Mouse (Mus musculus) ES-E14 (cell line): ENCODE results near the gene Snx17. TPM values are rescaled to one million over a fixed set of nuclear protein-coding genes. Genes with fewer than 3 reads are reported as not detected.

Source experiments
- DNase-seq: peaks from one replicate; pipeline ENCODE4 v3.0.0-alpha.2; 2013; ENCODE audit warnings: low read depth, low spot score
- H3K27ac ChIP-seq: 2 replicates; pipeline ENCODE4 v1.5.1; 2012; ENCODE audit warnings: low read depth, mild to moderate bottlenecking, low read length, moderate library complexity, mixed read lengths; ENCODE audit not compliant: poor library complexity, insufficient read depth, severe bottlenecking
- H3K36me3 ChIP-seq: 2 replicates; pipeline ENCODE4 v1.6.1; 2012; ENCODE audit warnings: mild to moderate bottlenecking, low read length, moderate library complexity, mixed read lengths; ENCODE audit not compliant: control insufficient read depth, poor library complexity, insufficient read depth, severe bottlenecking
- H3K4me1 ChIP-seq, 2 experiments: fragments of 150-350 bp in 1 of 2; sonication (generic) in 1 of 2; 2 replicates each; pipeline ENCODE4 v1.6.1; 2012; ENCODE audit warnings: low read length in 2 of 2, mild to moderate bottlenecking in 1 of 2, mixed read lengths in 1 of 2; ENCODE audit not compliant: control insufficient read depth in 2 of 2, insufficient read depth in 2 of 2, poor library complexity in 1 of 2
- H3K4me3 ChIP-seq, 2 experiments: fragments of 150-350 bp in 1 of 2; sonication (generic) in 1 of 2; 2 replicates each; pipeline ENCODE4 v1.5.1; 2012; ENCODE audit warnings: low read length in 2 of 2, low read depth in 1 of 2, mild to moderate bottlenecking in 1 of 2, mixed read lengths in 1 of 2; ENCODE audit not compliant: insufficient read depth in 1 of 2, poor library complexity in 1 of 2, severe bottlenecking in 1 of 2
- H3K9ac ChIP-seq: 2 replicates; pipeline ENCODE4 v1.6.1; 2012; ENCODE audit warnings: low read depth, mild to moderate bottlenecking, low read length, mixed read lengths; ENCODE audit not compliant: poor library complexity, insufficient read depth, severe bottlenecking
- H3K9me3 ChIP-seq: fragments of 150-350 bp; sonication (generic); 2 replicates; pipeline ENCODE4 v1.6.1; 2012; ENCODE audit warnings: low read depth, mild to moderate bottlenecking, low read length; ENCODE audit not compliant: control insufficient read depth, insufficient read depth
- CHD2 ChIP-seq: IDR thresholded peaks from 2 replicates; pipeline ENCODE4 v1.6.1; 2014; ENCODE audit warnings: mild to moderate bottlenecking, low read depth, low read length, inconsistent platforms
- HCFC1 ChIP-seq: IDR thresholded peaks from 2 replicates; pipeline ENCODE4 v1.6.1; 2012; ENCODE audit warnings: low read length, inconsistent platforms, borderline replicate concordance; ENCODE audit not compliant: insufficient read depth
- MAFK ChIP-seq: IDR thresholded peaks from 2 replicates; pipeline ENCODE4 v1.6.1; 2014; ENCODE audit warnings: mild to moderate bottlenecking, low read depth, low read length, inconsistent platforms; ENCODE audit not compliant: insufficient read depth
- ZC3H11A ChIP-seq: IDR thresholded peaks from 2 replicates; pipeline ENCODE4 v1.6.1; 2012; ENCODE audit warnings: low read depth, mild to moderate bottlenecking, inconsistent platforms, low read length, borderline replicate concordance
- ZNF384 ChIP-seq: IDR thresholded peaks from 2 replicates; pipeline ENCODE4 v1.6.1; 2012; ENCODE audit warnings: low read depth, low read length, inconsistent platforms
- in situ Hi-C, 2 experiments: fragments of 600-800 bp; cut with MboI; formaldehyde crosslinking; loops; one replicate each; pipeline ENCODE4 v1.15.1; 2025; ENCODE audit warnings: low sequenced_read_pairs in 2 of 2, inconsistent platforms in 1 of 2; ENCODE audit not compliant: unreplicated experiment in 2 of 2
- total RNA-seq: library from RNA; depleted of rRNA; stranded (reverse); fragments of 300-350 nt; gene quantifications from 2 replicates; pipeline ENCODE4 v1.2.3, GENCODE M21; 2012

Snx17 gene
- total RNA-seq, 1 experiment: 76.5 TPM

- peaks cover 58% of the 10 kb centered on the region for H3K36me3 ChIP-seq
- H3K4me3 ChIP-seq: no peak overlapping the region
- no peak overlapping the region for H3K27ac ChIP-seq
- TF ChIP-seq MAFK (no peak), ZNF384 (no peak), ZC3H11A (no peak), HCFC1 (no peak), CHD2 (no peak)
- no peak for DNase-seq
- in situ Hi-C loops: no loop called here
- H3K4me1 ChIP-seq: peaks cover 10 to 11% of the 10 kb centered on the region in 2 experiments
- H3K9me3 ChIP-seq: no peaks in the 10 kb centered on the region
- H3K9ac ChIP-seq: no peak overlapping the region
Measured at GRCm38 (mm10) chr5:31199321-31199892, 6.4 kb downstream of the Snx17 start.

- Histone ChIP-seq H3K9ac (peak overlapping the region; percentile 19; the same call in 1 of the 2 replicates), H3K9me3 (no peaks in the 10 kb centered on the region), H3K27ac (no peak overlapping the region), H3K36me3 (peaks cover 62% of the 10 kb centered on the region), H3K4me1 (peaks cover 5 to 9% of the 10 kb centered on the region in 2 experiments), H3K4me3 (peak overlapping the region in 1 of 2 experiments; percentile 25; a peak in 2 of 4 replicates)
- in situ Hi-C loops: no loop called here
- no peak for DNase-seq
- no peak for TF ChIP-seq ZC3H11A
- TF ChIP-seq ZNF384: no peak
- no peak for TF ChIP-seq MAFK
- no peak for TF ChIP-seq HCFC1
- TF ChIP-seq CHD2: no peak
Measured at GRCm38 (mm10) chr5:31199893-31200292, 6.9 kb downstream of the Snx17 start.

GRCm38 (mm10) chr5:31200327-31200768, 7.3 kb downstream of the Snx17 start:
- no peak for DNase-seq
- H3K36me3 ChIP-seq: peaks cover 63% of the 10 kb centered on the region
- H3K4me1 ChIP-seq: peaks cover 3 to 8% of the 10 kb centered on the region in 2 experiments; a peak in 2 of 4 replicates
- no peak overlapping the region for H3K27ac ChIP-seq
- in situ Hi-C loops: no loop called here
- no peak for TF ChIP-seq CHD2
- no peak for TF ChIP-seq HCFC1
- no peak for TF ChIP-seq MAFK
- no peaks in the 10 kb centered on the region for H3K9me3 ChIP-seq
- peak overlapping the region; percentile 19 for H3K9ac ChIP-seq
- H3K4me3 ChIP-seq: peak overlapping the region in 1 of 2 experiments; percentile 25; a peak in 3 of 4 replicates

- Histone ChIP-seq H3K36me3 (peaks cover 62% of the 10 kb centered on the region), H3K9me3 (no peaks in the 10 kb centered on the region), H3K27ac (peak overlapping the region; percentile 87), H3K4me3 (peak overlapping the region; percentile 75 to 92), H3K4me1 (peaks cover 3 to 5% of the 10 kb centered on the region in 2 experiments; a peak in 1 of 4 replicates), H3K9ac (peak overlapping the region; percentile 95)
- DNase-seq: no peak
- TF ChIP-seq ZC3H11A: no peak
- TF ChIP-seq HCFC1: no peak
- no peak for TF ChIP-seq MAFK
- no peak for TF ChIP-seq ZNF384
- TF ChIP-seq CHD2: no peak
- in situ Hi-C loops: no loop called here
Measured at GRCm38 (mm10) chr5:31201042-31201741, 8.2 kb downstream of the Snx17 start.
